Mouse (Mus musculus): ENCODE measurements around the gene Myl6b. TPM values are rescaled to one million over a fixed set of nuclear protein-coding genes. Genes with fewer than 3 reads are reported as not detected.

Myl6b gene
- polyA plus RNA-seq, 1 experiment from 2014 or later: 3.2 TPM

DNA sequence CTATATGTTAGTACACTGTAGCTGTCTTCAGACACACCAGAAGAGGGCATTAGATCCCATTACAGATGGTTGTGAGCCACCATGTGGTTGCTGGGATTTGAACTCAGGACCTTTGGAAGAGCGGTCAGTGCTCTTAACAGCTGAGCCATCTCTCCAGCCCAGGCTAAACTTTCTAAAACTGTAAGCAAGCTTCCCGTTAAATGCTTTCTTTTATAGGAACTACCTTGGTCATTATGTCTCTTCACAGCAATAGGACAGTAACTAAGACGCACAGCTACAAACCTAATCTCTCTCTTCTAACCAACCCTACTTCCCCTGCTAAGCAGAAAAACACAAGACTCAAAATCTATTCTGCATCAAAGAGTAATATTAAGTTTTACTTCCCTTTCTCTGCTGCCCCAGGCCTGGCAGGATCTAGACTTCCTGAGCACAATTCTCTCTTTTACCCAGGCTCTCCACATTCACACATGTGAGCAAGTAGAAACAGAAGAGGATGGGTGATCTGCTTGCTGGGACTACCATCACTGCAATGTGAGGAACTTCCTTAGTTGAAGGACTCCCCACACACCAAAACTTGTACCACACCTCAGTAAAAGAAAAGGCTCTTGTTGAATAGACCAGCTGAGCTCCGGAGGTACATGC is 37.3 kb upstream of the Myl6b start:
- 72% methylated on average over 4 of the region's 4 CpGs for WGBS
- Histone ChIP-seq H3K36me3 (no peaks in the 10 kb centered on the region), H3K4me3 (peak overlapping the region; percentile 21), H3K4me1 (peaks cover 9% of the 10 kb centered on the region; the same call in 1 of the 2 replicates), H3K4me2 (peak overlapping the region; percentile 62), H3K27ac (replicated peaks) (no peak overlapping the region; the same call in 1 of the 2 replicates), H3K9ac (peak overlapping the region; percentile 61; the same call in 1 of the 2 replicates), H3K9me3 (no peaks in the 10 kb centered on the region), H3K27me3 (replicated peaks) (no peaks in the 10 kb centered on the region)
- no peak for ATAC-seq (ENCODE audit: extremely low read depth, insufficient number of reproducible peaks, low FRiP score, low TSS enrichment)

GRCm38 (mm10) chr10:128535206-128535605 is 36.7 kb upstream of the Myl6b start:
- Histone ChIP-seq H3K4me2 (no peak overlapping the region), H3K27ac (replicated peaks) (no peak overlapping the region), H3K4me1 (peaks cover 9% of the 10 kb centered on the region; the same call in 1 of the 2 replicates), H3K9me3 (no peaks in the 10 kb centered on the region), H3K9ac (no peak overlapping the region), H3K27me3 (replicated peaks) (no peaks in the 10 kb centered on the region), H3K36me3 (no peaks in the 10 kb centered on the region), H3K4me3 (no peak overlapping the region)
- 73% methylated on average over 2 of the region's 2 CpGs for WGBS
- no peak for ATAC-seq (ENCODE audit: extremely low read depth, insufficient number of reproducible peaks, low FRiP score, low TSS enrichment)

- no peaks in the 10 kb centered on the region for H3K27me3 ChIP-seq (replicated peaks)
- peak overlapping the region; percentile 81 for H3K9ac ChIP-seq
- peak overlapping the region; percentile 77 for H3K4me3 ChIP-seq
- peak overlapping the region; percentile 68 for H3K27ac ChIP-seq (replicated peaks)
- H3K9me3 ChIP-seq: no peaks in the 10 kb centered on the region
- peak overlapping the region; percentile 89 for H3K4me2 ChIP-seq
- H3K36me3 ChIP-seq: peaks cover 14% of the 10 kb centered on the region
- H3K4me1 ChIP-seq: peaks cover 18% of the 10 kb centered on the region
- ATAC-seq (ENCODE audit: extremely low read depth, insufficient number of reproducible peaks, low FRiP score, low TSS enrichment): no peak
- WGBS: 26% methylated on average over 28 of the region's 28 CpGs
Observed at GRCm38 (mm10) chr10:128526366-128527356, 28.2 kb upstream of the Myl6b start.

GRCm38 (mm10) chr10:128525671-128526308 is 27.3 kb upstream of the Myl6b start, which contains the start of gene Esyt1:
Esyt1 (minus strand) TSS chr10:128525871.
- Histone ChIP-seq H3K4me3 (peak within 1 kb of the TSS; percentile 77), H3K36me3 (peaks cover 23% of the 10 kb centered on the region), H3K4me1 (peaks cover 18% of the 10 kb centered on the region), H3K27ac (replicated peaks) (peak within 1 kb of the TSS; percentile 73), H3K4me2 (peak within 1 kb of the TSS; percentile 89), H3K27me3 (replicated peaks) (no peaks in the 10 kb centered on the region), H3K9ac (peak within 1 kb of the TSS; percentile 88), H3K9me3 (no peaks in the 10 kb centered on the region)
- under 1% methylated on average over 37 of the region's 37 CpGs for WGBS
- ATAC-seq (ENCODE audit: extremely low read depth, insufficient number of reproducible peaks, low FRiP score, low TSS enrichment): peak; percentile 96

GRCm38 (mm10) chr10:128524732-128525662 is 26.5 kb upstream of the Myl6b start:
- ATAC-seq (ENCODE audit: extremely low read depth, insufficient number of reproducible peaks, low FRiP score, low TSS enrichment): peak; percentile 3; the same call in 1 of the 2 replicates
- Histone ChIP-seq H3K4me3 (peak overlapping the region; percentile 77), H3K9me3 (no peaks in the 10 kb centered on the region), H3K27ac (replicated peaks) (peak overlapping the region; percentile 73), H3K27me3 (replicated peaks) (no peaks in the 10 kb centered on the region), H3K4me2 (peak overlapping the region; percentile 89), H3K36me3 (peaks cover 31% of the 10 kb centered on the region), H3K9ac (peak overlapping the region; percentile 88), H3K4me1 (peaks cover 18% of the 10 kb centered on the region)
- under 1% methylated on average over 58 of the region's 58 CpGs for WGBS

DNA sequence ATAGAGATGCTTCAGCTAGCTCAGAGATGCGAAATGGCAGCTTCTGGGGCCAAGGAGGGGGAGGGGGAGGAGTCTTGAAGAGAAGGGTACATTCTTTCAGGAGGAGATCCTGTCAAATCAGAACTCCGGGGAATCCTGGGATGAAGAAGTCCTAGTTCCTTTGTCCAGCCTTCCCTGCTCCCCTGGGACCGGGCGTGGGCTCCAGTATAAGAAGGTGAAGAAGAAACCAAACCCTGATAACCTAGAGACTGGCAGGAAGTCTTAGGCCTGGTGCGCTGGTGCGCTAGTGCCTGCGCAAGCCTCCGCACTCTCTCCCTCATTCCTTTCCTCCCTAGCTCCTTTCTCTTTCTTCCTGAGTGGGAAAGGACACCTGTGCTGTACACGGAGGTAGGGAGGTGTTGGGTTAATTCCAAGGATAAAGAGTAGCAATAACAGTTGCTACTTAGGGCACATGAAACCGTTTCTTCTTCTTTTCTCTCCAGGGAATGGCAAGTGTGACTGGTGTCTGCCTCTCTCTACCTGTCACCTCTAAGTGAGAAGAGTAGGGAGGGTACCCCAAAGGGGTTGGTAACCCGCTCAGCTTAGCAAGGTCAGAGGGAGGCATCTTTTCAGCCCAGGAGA is 25.7 kb upstream of the Myl6b start:
- 25% methylated on average over 11 of the region's 11 CpGs for WGBS
- no peaks in the 10 kb centered on the region for H3K9me3 ChIP-seq
- no peaks in the 10 kb centered on the region for H3K27me3 ChIP-seq (replicated peaks)
- peak overlapping the region; percentile 73; the same call in 1 of the 2 replicates for H3K27ac ChIP-seq (replicated peaks)
- H3K4me1 ChIP-seq: peaks cover 18% of the 10 kb centered on the region
- H3K4me3 ChIP-seq: peak overlapping the region; percentile 77
- no peak for ATAC-seq (ENCODE audit: extremely low read depth, insufficient number of reproducible peaks, low FRiP score, low TSS enrichment)
- peak overlapping the region; percentile 88 for H3K9ac ChIP-seq
- H3K36me3 ChIP-seq: peaks cover 38% of the 10 kb centered on the region
- peak overlapping the region; percentile 89 for H3K4me2 ChIP-seq

- no peak overlapping the region for H3K4me3 ChIP-seq
- 80% methylated on average over 6 of the region's 6 CpGs for WGBS
- no peak overlapping the region for H3K27ac ChIP-seq (replicated peaks)
Observed at GRCm38 (mm10) chr10:128522351-128522750, 23.9 kb upstream of the Myl6b start.

GRCm38 (mm10) chr10:128520591-128520990 is 22.1 kb upstream of the Myl6b start:
- Histone ChIP-seq H3K27ac (replicated peaks) (no peak overlapping the region), H3K9ac (no peak overlapping the region), H3K4me3 (no peak overlapping the region), H3K4me1 (peaks cover 12% of the 10 kb centered on the region), H3K36me3 (peaks cover 73% of the 10 kb centered on the region), H3K4me2 (no peak overlapping the region), H3K27me3 (replicated peaks) (peaks cover 16% of the 10 kb centered on the region), H3K9me3 (no peaks in the 10 kb centered on the region)
- 81% methylated on average over 16 of the region's 16 CpGs for WGBS
- no peak for ATAC-seq (ENCODE audit: extremely low read depth, insufficient number of reproducible peaks, low FRiP score, low TSS enrichment)

More at GRCm38 (mm10) chr10:128522351-128522750, 23.9 kb upstream of the Myl6b start:
- peaks cover 55% of the 10 kb centered on the region for H3K36me3 ChIP-seq
- H3K9ac ChIP-seq: no peak overlapping the region
- no peak overlapping the region for H3K4me2 ChIP-seq
- no peaks in the 10 kb centered on the region for H3K9me3 ChIP-seq
- H3K27me3 ChIP-seq (replicated peaks): peaks cover 3% of the 10 kb centered on the region
- no peak for ATAC-seq (ENCODE audit: extremely low read depth, insufficient number of reproducible peaks, low FRiP score, low TSS enrichment)
- peaks cover 18% of the 10 kb centered on the region for H3K4me1 ChIP-seq

DNA sequence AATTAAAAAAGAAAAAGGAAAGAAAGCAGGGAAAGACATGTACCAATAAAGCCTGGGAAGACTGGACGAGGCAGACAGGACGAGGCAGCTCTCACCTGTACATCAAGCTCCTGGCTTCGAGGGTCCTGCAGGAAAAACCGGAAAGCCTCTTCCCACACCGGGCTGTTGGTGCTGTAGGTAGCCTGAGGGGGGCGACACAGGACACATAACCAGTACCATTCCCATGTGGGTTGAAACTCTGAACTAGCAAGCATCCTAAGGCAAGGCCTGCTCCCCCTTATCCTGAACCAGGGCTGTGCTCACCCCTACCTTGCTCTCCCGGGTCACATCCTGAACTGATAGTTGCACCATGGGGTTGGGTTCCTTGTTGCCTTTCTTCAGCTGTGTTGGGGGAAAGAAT is 20.3 kb upstream of the Myl6b start:
- 75% methylated on average over 7 of the region's 7 CpGs for WGBS
- H3K27me3 ChIP-seq (replicated peaks): peaks cover 16% of the 10 kb centered on the region
- peaks cover 3% of the 10 kb centered on the region for H3K4me1 ChIP-seq
- no peak overlapping the region for H3K4me2 ChIP-seq
- H3K36me3 ChIP-seq: peaks cover 87% of the 10 kb centered on the region
- no peak overlapping the region for H3K4me3 ChIP-seq
- ATAC-seq (ENCODE audit: extremely low read depth, insufficient number of reproducible peaks, low FRiP score, low TSS enrichment): no peak
- no peak overlapping the region for H3K9ac ChIP-seq
- H3K27ac ChIP-seq (replicated peaks): no peak overlapping the region
- H3K9me3 ChIP-seq: no peaks in the 10 kb centered on the region

DNA sequence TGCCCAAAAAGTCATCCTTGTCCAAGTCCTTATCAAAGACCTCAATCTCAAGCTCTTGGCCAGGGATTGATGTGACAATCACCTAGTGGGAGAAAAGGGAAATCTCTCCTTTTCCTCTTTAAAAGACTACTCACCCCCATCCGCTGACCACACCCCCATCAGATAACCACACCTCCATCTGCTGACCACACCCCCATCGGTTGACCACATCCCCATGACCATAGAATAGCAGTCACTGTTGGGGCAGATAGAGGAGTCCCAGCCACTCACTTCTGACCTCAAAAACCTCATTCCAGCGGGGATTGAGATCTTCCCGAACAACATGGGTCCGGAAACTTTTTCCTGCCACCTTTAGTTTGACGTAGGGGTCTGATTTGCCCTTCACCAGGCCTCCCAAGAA is 18.2 kb upstream of the Myl6b start:
- H3K27ac ChIP-seq (replicated peaks): no peak overlapping the region
- H3K9me3 ChIP-seq: no peaks in the 10 kb centered on the region
- no peak for ATAC-seq (ENCODE audit: extremely low read depth, insufficient number of reproducible peaks, low FRiP score, low TSS enrichment)
- H3K36me3 ChIP-seq: peaks cover 95% of the 10 kb centered on the region
- WGBS: 32% methylated on average over 6 of the region's 6 CpGs
- peak overlapping the region; percentile 57; the same call in 1 of the 2 replicates for H3K4me2 ChIP-seq
- H3K27me3 ChIP-seq (replicated peaks): peaks cover 16% of the 10 kb centered on the region
- no peak overlapping the region for H3K4me3 ChIP-seq
- no peak overlapping the region for H3K9ac ChIP-seq
- no peaks in the 10 kb centered on the region for H3K4me1 ChIP-seq
